Mouse (Mus musculus) T-cell, adult 2 months (primary cell): ENCODE measurements around the gene Lypla2.
A peak's percentile ranks its signal among the peaks of the same experiment; 100 is the strongest.

Source experiments
- DNase-seq: peaks from one replicate; pipeline ENCODE4 v3.0.0; 2022; ENCODE audit warnings: low spot score

Lypla2 gene

DNA sequence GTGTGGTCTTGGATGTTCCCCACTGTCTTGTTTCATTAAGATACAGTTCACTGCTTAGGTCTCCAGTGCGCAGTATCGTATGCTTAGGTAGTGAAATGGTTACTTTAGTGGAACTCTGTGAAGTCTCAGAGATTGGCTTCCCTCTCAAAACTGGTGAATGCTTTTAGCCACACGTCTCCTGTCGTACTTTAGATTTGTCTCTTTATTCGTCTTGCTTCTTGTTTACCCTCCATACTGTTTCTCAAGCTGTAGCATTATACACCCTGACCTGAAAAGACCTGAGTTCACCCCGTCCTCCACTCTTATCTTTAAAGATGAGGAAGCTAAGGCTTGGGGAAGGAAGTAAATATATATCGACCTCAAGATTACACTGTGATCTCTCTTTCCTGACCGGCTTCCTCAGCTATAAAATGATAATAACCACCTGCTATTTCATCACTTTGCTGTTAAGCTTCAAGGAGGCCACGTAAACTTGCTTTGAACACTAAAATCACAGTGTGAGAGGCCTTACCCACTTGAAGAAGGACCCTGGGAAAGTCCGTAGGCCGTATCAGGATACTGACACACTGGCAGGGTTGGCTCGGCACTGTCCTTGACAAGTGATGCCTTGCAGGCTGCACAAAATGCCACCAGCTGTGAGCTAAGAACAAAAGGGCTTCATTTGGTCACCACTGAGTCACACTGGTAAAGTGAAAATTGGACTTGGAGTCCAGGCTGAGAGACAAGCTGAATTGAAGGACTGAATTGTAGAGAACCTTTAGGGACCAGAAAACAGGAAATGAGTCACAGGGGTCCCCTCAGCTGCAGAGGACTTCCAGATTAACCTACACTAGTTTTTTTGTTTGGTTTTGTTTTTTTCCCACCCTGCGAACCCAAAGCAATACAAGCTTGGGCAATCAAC lies 735 bp upstream of the Lypla2 start:
- DNase-seq: no peak

- DNase-seq: peak; percentile 47
Measured at GRCm38 (mm10) chr4:135971805-135972555, 446 bp downstream of the Lypla2 start.

DNA sequence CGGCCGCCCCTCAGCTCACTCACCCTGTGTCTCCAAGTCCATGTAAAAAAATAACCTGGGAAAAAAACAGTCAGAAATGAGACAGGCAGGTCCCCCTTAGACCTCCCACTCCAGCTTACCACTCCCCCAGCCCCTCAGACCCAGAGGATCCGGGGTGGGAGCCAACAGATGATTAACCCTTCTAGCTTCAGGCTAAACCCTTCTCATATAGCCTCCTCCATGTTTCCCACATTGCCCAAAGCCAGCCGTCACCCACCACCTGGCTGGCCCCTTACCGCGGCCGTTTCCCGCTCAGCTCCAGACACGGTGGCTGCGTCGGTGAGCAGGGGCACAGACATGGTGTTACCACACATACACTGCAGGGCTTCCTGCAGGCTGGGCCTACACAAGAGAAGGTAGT lies 1.8 kb downstream of the Lypla2 start:
- DNase-seq: no peak

GRCm38 (mm10) chr4:135969070-135969750 lies 3.2 kb downstream of the Lypla2 start:
- no peak for DNase-seq

GRCm38 (mm10) chr4:135968271-135968869 lies 4.1 kb downstream of the Lypla2 start:
- DNase-seq: no peak

- no peak for DNase-seq
Measured at GRCm38 (mm10) chr4:135967086-135967760, 5.2 kb downstream of the Lypla2 start.

DNA sequence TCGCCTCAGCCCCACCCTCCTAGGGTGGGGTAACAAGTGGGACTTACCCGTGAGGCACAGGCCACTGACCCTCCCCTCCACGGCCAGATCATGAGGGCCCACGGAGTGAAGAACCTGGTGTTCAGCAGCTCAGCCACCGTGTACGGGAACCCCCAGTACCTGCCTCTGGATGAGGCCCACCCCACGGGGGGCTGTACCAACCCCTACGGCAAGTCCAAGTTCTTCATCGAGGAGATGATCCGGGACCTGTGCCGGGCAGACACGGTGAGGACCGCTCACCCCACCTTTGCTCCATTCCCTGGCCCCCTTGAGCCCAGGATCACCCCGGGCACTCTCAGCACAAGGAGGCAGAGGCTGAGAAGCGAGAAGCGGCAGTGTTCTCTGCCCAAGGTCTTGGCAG lies 6.1 kb downstream of the Lypla2 start:
- no peak for DNase-seq

DNA sequence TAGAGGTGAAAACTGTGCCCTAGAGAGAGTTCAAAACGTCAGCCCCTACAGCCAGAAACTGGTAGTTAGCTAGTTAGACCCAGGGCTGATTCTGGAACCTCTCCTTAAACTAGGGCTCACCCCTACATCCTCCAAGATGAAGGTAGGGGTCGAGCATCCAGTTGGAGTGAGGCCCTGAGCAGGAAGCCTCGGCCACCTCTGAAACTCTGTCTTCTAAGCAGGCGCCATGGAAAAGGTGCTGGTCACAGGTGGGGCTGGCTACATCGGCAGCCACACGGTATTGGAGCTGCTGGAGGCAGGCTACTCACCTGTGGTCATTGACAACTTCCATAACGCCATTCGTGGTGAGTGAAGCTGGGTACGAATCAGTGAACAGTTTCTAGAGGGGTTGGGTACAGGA lies 7.3 kb downstream of the Lypla2 start:
- no peak for DNase-seq

DNA sequence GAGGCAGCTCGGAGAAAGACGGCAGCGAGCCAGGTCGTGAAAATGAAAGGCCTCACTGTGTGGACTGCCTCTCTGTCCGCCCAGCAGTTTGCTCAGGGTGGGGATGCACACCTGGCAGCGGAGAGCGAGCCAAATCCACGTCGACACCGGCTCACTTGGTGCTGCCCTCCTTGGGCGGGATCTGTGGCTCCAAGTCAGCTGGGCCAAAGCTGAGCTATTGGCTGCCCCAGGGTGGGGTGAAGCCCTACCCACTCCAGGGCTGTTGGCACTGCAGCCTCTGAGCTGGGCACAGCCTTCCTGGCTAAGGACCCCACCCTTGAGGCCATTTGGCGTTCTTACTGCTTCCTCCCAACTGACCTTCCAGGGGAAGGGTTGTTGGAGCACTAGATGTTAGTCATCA lies 8.0 kb downstream of the Lypla2 start:
- no peak for DNase-seq

DNA sequence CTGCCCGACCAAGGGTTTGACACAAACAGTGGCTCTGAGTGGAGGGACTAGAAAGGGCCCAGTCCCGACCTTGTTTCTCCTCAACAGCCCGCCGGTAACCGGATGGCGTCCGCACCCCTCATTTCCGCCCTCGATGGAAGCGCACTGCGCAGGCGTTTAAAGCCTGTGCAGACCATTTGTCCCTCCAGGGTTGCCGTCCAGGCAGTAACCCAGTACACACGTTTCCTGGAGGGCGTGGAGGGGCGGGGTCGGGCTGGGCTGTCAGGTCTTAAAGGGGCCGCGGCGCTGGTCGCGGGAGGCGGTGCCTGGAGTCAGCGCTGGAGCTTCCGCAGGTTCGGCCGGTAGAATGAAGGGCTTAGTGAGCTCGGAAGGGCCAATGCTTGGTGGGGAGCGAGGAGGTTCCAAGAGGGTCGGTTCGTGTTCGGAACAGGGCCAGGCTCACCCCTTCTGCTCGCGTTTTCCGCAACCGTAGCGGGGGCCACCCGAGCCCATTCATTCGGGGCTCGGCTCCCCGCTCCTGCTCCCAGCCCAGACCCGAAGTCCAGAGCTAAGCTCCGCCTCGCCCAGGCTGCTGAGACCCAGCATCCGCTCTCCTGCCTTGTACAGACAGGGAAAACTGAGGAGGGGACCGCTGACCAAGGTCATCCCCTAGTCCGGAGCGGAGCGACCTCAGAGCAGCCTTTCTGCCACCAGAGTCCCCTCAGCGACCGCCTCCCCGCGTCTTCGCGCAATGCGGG lies 8.8 kb downstream of the Lypla2 start, which contains the start of gene Gale:
TSS of gene Gale (plus strand) at position 271 of the 737 bp plus-strand sequence.
- DNase-seq: peak; percentile 96

- DNase-seq: no peak
Measured at GRCm38 (mm10) chr4:135962946-135963345, 9.5 kb downstream of the Lypla2 start.

DNA sequence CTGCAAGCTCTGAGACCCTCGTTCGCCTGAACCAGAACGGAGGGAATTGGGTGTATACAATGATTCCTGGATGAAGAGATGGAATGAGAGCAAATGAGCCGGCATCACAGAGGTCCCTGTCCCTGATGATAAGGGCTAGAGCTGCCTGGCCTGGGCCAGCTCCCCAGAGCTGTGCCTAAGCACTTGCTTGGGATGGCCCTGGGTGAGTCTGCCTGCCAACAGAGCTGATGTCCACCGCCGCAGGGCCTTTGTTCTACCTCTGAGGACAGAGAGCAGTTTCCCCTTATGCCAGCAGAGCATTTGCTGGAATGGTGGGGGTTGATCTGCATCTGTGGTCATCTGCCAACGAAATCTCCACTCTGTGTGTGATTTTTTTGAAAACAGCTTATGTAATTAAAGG lies 10.2 kb downstream of the Lypla2 start:
- DNase-seq: no peak

- no peak for DNase-seq
Measured at GRCm38 (mm10) chr4:135961709-135962108, 10.7 kb downstream of the Lypla2 start.

GRCm38 (mm10) chr4:135960717-135961116 lies 11.7 kb downstream of the Lypla2 start:
- peak; percentile 75 for DNase-seq

- no peak for DNase-seq
Measured at GRCm38 (mm10) chr4:135958354-135958753, 14.1 kb downstream of the Lypla2 start.

- no peak for DNase-seq
Measured at GRCm38 (mm10) chr4:135955886-135956285, 16.5 kb downstream of the Lypla2 start.

GRCm38 (mm10) chr4:135954241-135954640 lies 18.2 kb downstream of the Lypla2 start:
- peak; percentile 73 for DNase-seq

DNA sequence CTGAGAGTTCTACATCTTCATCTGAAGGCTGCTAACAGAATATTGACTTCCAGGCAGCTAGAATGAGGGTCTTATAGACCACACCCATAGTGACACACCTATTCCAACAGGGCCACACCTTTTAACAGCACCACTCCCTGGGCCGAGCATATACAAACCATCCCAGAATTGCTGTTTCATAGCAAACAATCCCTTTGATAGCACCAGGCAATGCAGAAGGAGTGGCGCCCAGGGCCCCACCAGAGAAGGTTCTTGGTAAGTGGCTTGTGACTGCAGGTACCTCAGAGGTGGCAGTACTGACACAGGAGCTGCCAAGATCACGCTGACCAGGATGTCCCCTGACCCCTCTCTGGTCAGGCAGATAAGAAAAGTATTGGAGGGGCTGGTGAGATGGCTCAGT lies 19.2 kb downstream of the Lypla2 start:
- no peak for DNase-seq

DNA sequence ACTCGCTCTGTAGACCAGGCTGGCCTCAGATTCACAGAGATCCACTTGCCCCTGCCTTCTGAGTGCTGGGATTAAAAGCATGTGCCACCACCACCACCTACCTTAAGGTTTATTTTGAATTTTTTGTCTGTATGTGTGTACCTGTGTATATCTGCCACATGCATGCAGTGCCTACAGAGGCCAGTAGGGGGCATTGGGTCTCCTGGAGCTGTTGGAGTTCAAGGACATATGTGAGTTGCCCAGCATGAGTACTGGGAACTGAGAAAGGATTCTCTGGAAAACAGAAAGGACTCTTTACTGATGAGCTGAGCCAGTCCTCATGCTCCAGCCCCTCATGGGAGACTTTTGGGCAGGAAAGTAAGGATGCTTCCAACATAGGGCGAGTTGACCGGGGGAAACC lies 20.9 kb downstream of the Lypla2 start:
- peak; percentile 25 for DNase-seq

GRCm38 (mm10) chr4:135950365-135950764 lies 22.1 kb downstream of the Lypla2 start:
- no peak for DNase-seq

GRCm38 (mm10) chr4:135949911-135950310 lies 22.5 kb downstream of the Lypla2 start:
- no peak for DNase-seq
